Mouse (Mus musculus) hindbrain, embryonic 16.5 days (tissue): ENCODE data around the gene Atf6. TPM values are rescaled to one million over a fixed set of nuclear protein-coding genes. Genes with fewer than 3 reads are reported as not detected.

Experiments
- ATAC-seq: fragments of 200-750 bp; cut with Nextera tagmentation; 2 replicates; pipeline ENCODE4 v1.8.0; 2017; ENCODE audit warnings: moderate TSS enrichment, moderate library complexity
- H3K27ac ChIP-seq: fragments of 300-500 bp; sonication (generic); 2 replicates; pipeline ENCODE4 v1.5.1; 2014; ENCODE audit warnings: low read depth, mild to moderate bottlenecking, control low read depth, low read length, moderate library complexity
- H3K27me3 ChIP-seq: fragments of 300-500 bp; sonication (generic); replicated peaks from 2 replicates; pipeline ENCODE4 v1.6.1; 2014; ENCODE audit warnings: low read length; ENCODE audit not compliant: control insufficient read depth, insufficient read depth
- H3K36me3 ChIP-seq: fragments of 300-500 bp; sonication (generic); 2 replicates; pipeline ENCODE4 v1.6.1; 2014; ENCODE audit warnings: mild to moderate bottlenecking, low read length, moderate library complexity, mixed read lengths; ENCODE audit not compliant: control insufficient read depth, insufficient read depth
- H3K4me1 ChIP-seq: fragments of 300-500 bp; sonication (generic); 2 replicates; pipeline ENCODE4 v1.6.1; 2014; ENCODE audit warnings: low read depth, low read length; ENCODE audit not compliant: control insufficient read depth, insufficient read depth
- H3K4me2 ChIP-seq: fragments of 300-500 bp; sonication (generic); 2 replicates; pipeline ENCODE4 v1.6.1; 2014; ENCODE audit warnings: mild to moderate bottlenecking, low read length, control low read depth, moderate library complexity
- H3K4me3 ChIP-seq: fragments of 300-500 bp; sonication (generic); 2 replicates; pipeline ENCODE4 v1.5.1; 2014; ENCODE audit warnings: mild to moderate bottlenecking, low read length, control low read depth, moderate library complexity
- H3K9ac ChIP-seq: fragments of 300-500 bp; sonication (generic); 2 replicates; pipeline ENCODE4 v1.6.1; 2014; ENCODE audit warnings: low read depth, mild to moderate bottlenecking, control low read depth, low read length, moderate library complexity
- H3K9me3 ChIP-seq: fragments of 300-500 bp; sonication (generic); 2 replicates; pipeline ENCODE4 v1.6.1; 2014; ENCODE audit warnings: mild to moderate bottlenecking, low read length, moderate library complexity; ENCODE audit not compliant: control insufficient read depth
- WGBS: fragments of 180-500 bp; shearing (Covaris S2); extraction: QIAGEN DNeasy Blood & Tissue Kit; methylation state at CpG from one replicate; pipeline ENCODE4 v1.1.7; 2014; 5-methylcytosine and 5-hydroxymethylcytosine counted together
- polyA plus RNA-seq: library from polyadenylated mRNA; unstranded; fragments of >200 nt; fragmentation: Nextera tagmentation; extraction: Ambion mirVana; gene quantifications from 2 replicates; pipeline ENCODE4 v1.2.1, GENCODE M21; 2015

Atf6 gene
- polyA plus RNA-seq, 1 experiment from 2014 or later: 6.5 TPM

GRCm38 (mm10) chr1:170857369-170857768, 10.2 kb downstream of the Atf6 start:
- H3K36me3 ChIP-seq: peaks cover 5% of the 10 kb centered on the region
- no peak overlapping the region for H3K4me3 ChIP-seq
- H3K27me3 ChIP-seq: no peaks in the 10 kb centered on the region
- H3K4me1 ChIP-seq: no peaks in the 10 kb centered on the region
- no peak for ATAC-seq
- no peaks in the 10 kb centered on the region for H3K9me3 ChIP-seq
- no peak overlapping the region for H3K9ac ChIP-seq
- H3K27ac ChIP-seq: no peak overlapping the region
- 80% methylated on average over 2 of the region's 2 CpGs for WGBS
- H3K4me2 ChIP-seq: no peak overlapping the region

- H3K27ac ChIP-seq: no peak overlapping the region
- H3K27me3 ChIP-seq: no peaks in the 10 kb centered on the region
- no peak for ATAC-seq
- H3K9me3 ChIP-seq: no peaks in the 10 kb centered on the region
- H3K4me1 ChIP-seq: no peaks in the 10 kb centered on the region
- H3K4me2 ChIP-seq: no peak overlapping the region
- H3K9ac ChIP-seq: no peak overlapping the region
- H3K36me3 ChIP-seq: peaks cover 6% of the 10 kb centered on the region
- no peak overlapping the region for H3K4me3 ChIP-seq
- WGBS: 87% methylated on average over 13 of the region's 13 CpGs
These were observed 12.4 kb downstream of the Atf6 start for GRCm38 (mm10) chr1:170855056-170855760.

GRCm38 (mm10) chr1:170853604-170854003, 14.0 kb downstream of the Atf6 start:
- Histone ChIP-seq H3K4me1 (no peaks in the 10 kb centered on the region), H3K9ac (no peak overlapping the region), H3K27ac (no peak overlapping the region), H3K4me3 (no peak overlapping the region), H3K9me3 (no peaks in the 10 kb centered on the region), H3K36me3 (peaks cover 6% of the 10 kb centered on the region), H3K27me3 (no peaks in the 10 kb centered on the region), H3K4me2 (no peak overlapping the region)
- 92% methylated on average over 3 of the region's 3 CpGs for WGBS
- ATAC-seq: no peak

GRCm38 (mm10) chr1:170850637-170851624, 16.6 kb downstream of the Atf6 start:
- no peak for ATAC-seq
- Histone ChIP-seq H3K4me1 (no peaks in the 10 kb centered on the region), H3K27ac (no peak overlapping the region), H3K4me2 (no peak overlapping the region), H3K36me3 (peaks cover 8% of the 10 kb centered on the region), H3K27me3 (no peaks in the 10 kb centered on the region), H3K9me3 (no peaks in the 10 kb centered on the region), H3K9ac (no peak overlapping the region), H3K4me3 (no peak overlapping the region)
- WGBS: 91% methylated on average over 23 of the region's 23 CpGs

- no peak overlapping the region for H3K9ac ChIP-seq
- no peaks in the 10 kb centered on the region for H3K9me3 ChIP-seq
These were observed 17.6 kb downstream of the Atf6 start for GRCm38 (mm10) chr1:170850007-170850406.

GRCm38 (mm10) chr1:170845448-170846307, 21.9 kb downstream of the Atf6 start:
- H3K9me3 ChIP-seq: no peaks in the 10 kb centered on the region
- peaks cover 3% of the 10 kb centered on the region for H3K36me3 ChIP-seq
- H3K9ac ChIP-seq: no peak overlapping the region
- H3K27ac ChIP-seq: no peak overlapping the region
- no peak for ATAC-seq
- H3K4me3 ChIP-seq: no peak overlapping the region
- H3K4me1 ChIP-seq: no peaks in the 10 kb centered on the region
- H3K4me2 ChIP-seq: no peak overlapping the region
- WGBS: 53% methylated on average over 10 of the region's 10 CpGs
- H3K27me3 ChIP-seq: no peaks in the 10 kb centered on the region

More at GRCm38 (mm10) chr1:170850007-170850406, 17.6 kb downstream of the Atf6 start:
- Histone ChIP-seq H3K36me3 (peaks cover 8% of the 10 kb centered on the region), H3K4me2 (no peak overlapping the region), H3K27ac (no peak overlapping the region), H3K27me3 (no peaks in the 10 kb centered on the region), H3K4me1 (no peaks in the 10 kb centered on the region), H3K4me3 (no peak overlapping the region)
- WGBS: 97% methylated on average over 2 of the region's 2 CpGs
- no peak for ATAC-seq

GRCm38 (mm10) chr1:170844380-170844779, 23.2 kb downstream of the Atf6 start:
- Histone ChIP-seq H3K9me3 (no peaks in the 10 kb centered on the region), H3K27ac (no peak overlapping the region), H3K4me1 (no peaks in the 10 kb centered on the region), H3K27me3 (no peaks in the 10 kb centered on the region), H3K36me3 (peaks cover 5% of the 10 kb centered on the region), H3K4me3 (no peak overlapping the region), H3K9ac (no peak overlapping the region), H3K4me2 (no peak overlapping the region)
- no peak for ATAC-seq
- 58% methylated on average over 8 of the region's 8 CpGs for WGBS

GRCm38 (mm10) chr1:170839685-170840084, 27.9 kb downstream of the Atf6 start:
- ATAC-seq: no peak
- peaks cover 2% of the 10 kb centered on the region; the same call in 1 of the 2 replicates for H3K36me3 ChIP-seq
- H3K4me3 ChIP-seq: no peak overlapping the region
- no peaks in the 10 kb centered on the region for H3K27me3 ChIP-seq
- no peak overlapping the region for H3K27ac ChIP-seq
- no peaks in the 10 kb centered on the region for H3K9me3 ChIP-seq
- H3K4me2 ChIP-seq: no peak overlapping the region
- no peak overlapping the region for H3K9ac ChIP-seq
- no peaks in the 10 kb centered on the region for H3K4me1 ChIP-seq
